Mouse (Mus musculus) kidney, adult 2 months (tissue): ENCODE measurements around the gene Fhod1.

Experiments used
- CTCF ChIP-seq: fragments of 200-500 bp; conservative IDR thresholded peaks from 2 replicates; pipeline ENCODE4 v1.5.1; 2011; ENCODE audit warnings: low read depth, mild to moderate bottlenecking, control low read depth, low read length, moderate library complexity, mixed read lengths; ENCODE audit not compliant: insufficient read depth, insufficient read length
- POLR2A ChIP-seq: fragments of 200-500 bp; IDR thresholded peaks from one replicate; pipeline ENCODE4 v1.6.1; 2011; ENCODE audit warnings: low read depth, low read length, control low read depth

- TF ChIP-seq POLR2A (no peak), CTCF (no peak)
These were observed 14.3 kb upstream of the Fhod1 start for GRCm38 (mm10) chr8:105361751-105362702.
